Mouse (Mus musculus) kidney, adult 8-10 months (tissue): ENCODE results near the gene Urad.

Source experiments
- DNase-seq, 2 experiments: peaks; one replicate each; pipeline ENCODE4 v3.0.0; 2022

Urad gene

GRCm38 (mm10) chr5:147322183-147322582, at the start of gene Urad:
TSS of gene Urad (minus strand) at chr5:147322440.
- DNase-seq = no peak

- DNase-seq = no peak
Observed at GRCm38 (mm10) chr5:147370276-147370675, 48.0 kb upstream of the Urad start.

GRCm38 (mm10) chr5:147368221-147368620, 46.0 kb upstream of the Urad start:
- DNase-seq = no peak

- no peak for DNase-seq
Observed at GRCm38 (mm10) chr5:147365995-147366765, 43.9 kb upstream of the Urad start.

- DNase-seq = no peak
Observed at GRCm38 (mm10) chr5:147363054-147363453, 40.8 kb upstream of the Urad start.

GRCm38 (mm10) chr5:147358481-147358880, 36.2 kb upstream of the Urad start:
- DNase-seq = no peak

GRCm38 (mm10) chr5:147357536-147357935, 35.3 kb upstream of the Urad start:
- peak in 1 of 2 experiments; percentile 33 for DNase-seq

- DNase-seq = no peak
Observed at GRCm38 (mm10) chr5:147356260-147357055, 34.2 kb upstream of the Urad start.

GRCm38 (mm10) chr5:147355788-147356187, 33.5 kb upstream of the Urad start:
- DNase-seq = no peak

- DNase-seq = no peak
Observed at GRCm38 (mm10) chr5:147354985-147355384, 32.7 kb upstream of the Urad start.

- DNase-seq = no peak
Observed at GRCm38 (mm10) chr5:147354161-147354780, 32.0 kb upstream of the Urad start.

- DNase-seq = no peak
Observed at GRCm38 (mm10) chr5:147351931-147352330, 29.7 kb upstream of the Urad start.

- DNase-seq = no peak
Observed at GRCm38 (mm10) chr5:147345981-147346380, 23.7 kb upstream of the Urad start.

GRCm38 (mm10) chr5:147343904-147344303, 21.7 kb upstream of the Urad start:
- no peak for DNase-seq

- no peak for DNase-seq
Observed at GRCm38 (mm10) chr5:147342901-147343300, 20.7 kb upstream of the Urad start.

GRCm38 (mm10) chr5:147340741-147341414, 18.6 kb upstream of the Urad start:
- no peak for DNase-seq

GRCm38 (mm10) chr5:147339560-147339959, 17.3 kb upstream of the Urad start:
- DNase-seq = no peak

GRCm38 (mm10) chr5:147338967-147339366, 16.7 kb upstream of the Urad start:
- DNase-seq = no peak

- no peak for DNase-seq
Observed at GRCm38 (mm10) chr5:147332711-147333110, 10.5 kb upstream of the Urad start.

GRCm38 (mm10) chr5:147331547-147331946, 9.3 kb upstream of the Urad start:
- DNase-seq = peak; percentile 16 to 51

- no peak for DNase-seq
Observed at GRCm38 (mm10) chr5:147329946-147330345, 7.7 kb upstream of the Urad start.

- DNase-seq = no peak
Observed at GRCm38 (mm10) chr5:147327636-147328035, 5.4 kb upstream of the Urad start.

GRCm38 (mm10) chr5:147325931-147326330, 3.7 kb upstream of the Urad start:
- DNase-seq = no peak
